Mouse (Mus musculus) myocyte (in vitro differentiated cells): Measurements from ENCODE around the gene Srarp.

Experiments used
- E2F4 ChIP-seq: IDR thresholded peaks from one replicate; pipeline ENCODE4 v1.6.1; 2011; ENCODE audit warnings: mild to moderate bottlenecking, control low read depth, moderate library complexity; ENCODE audit not compliant: insufficient read depth
- MAX ChIP-seq: IDR thresholded peaks from one replicate; pipeline ENCODE4 v1.6.1; 2011; ENCODE audit warnings: low read depth, mild to moderate bottlenecking, control low read depth
- MYOD1 ChIP-seq, 3 experiments: IDR thresholded peaks; one replicate each; pipeline ENCODE4 v1.6.1; 2011; ENCODE audit warnings: control low read depth in 2 of 3, low read depth in 2 of 3, mild to moderate bottlenecking in 2 of 3, moderate library complexity in 1 of 3; ENCODE audit not compliant: insufficient read length in 2 of 3, control insufficient read depth in 1 of 3
- MYOG ChIP-seq, 3 experiments: IDR thresholded peaks; one replicate each; pipeline ENCODE4 v1.6.1; 2011; ENCODE audit warnings: control low read depth in 2 of 3, low read depth in 2 of 3, mild to moderate bottlenecking in 2 of 3; ENCODE audit not compliant: insufficient read length in 2 of 3, control insufficient read depth in 1 of 3, insufficient read depth in 1 of 3
- POLR2A ChIP-seq: IDR thresholded peaks from one replicate; pipeline ENCODE4 v1.6.1; 2011; ENCODE audit warnings: low read depth, mild to moderate bottlenecking, control low read depth, moderate library complexity; ENCODE audit not compliant: insufficient read length
- POLR2AphosphoS2 ChIP-seq: IDR thresholded peaks from one replicate; pipeline ENCODE4 v1.6.1; 2011; ENCODE audit warnings: low read depth, control low read depth; ENCODE audit not compliant: insufficient read length
- SRF ChIP-seq: IDR thresholded peaks from one replicate; pipeline ENCODE4 v1.6.1; 2011; ENCODE audit warnings: low read depth; ENCODE audit not compliant: control insufficient read depth, insufficient read length
- TCF12 ChIP-seq: IDR thresholded peaks from one replicate; pipeline ENCODE4 v1.6.1; 2011; ENCODE audit warnings: mild to moderate bottlenecking, control low read depth; ENCODE audit not compliant: poor library complexity, insufficient read depth, severe bottlenecking
- TCF3 ChIP-seq: IDR thresholded peaks from one replicate; pipeline ENCODE4 v1.6.1; 2011; ENCODE audit warnings: low read depth, control low read depth; ENCODE audit not compliant: insufficient read length
- USF1 ChIP-seq: IDR thresholded peaks from one replicate; pipeline ENCODE4 v1.6.1; 2011; ENCODE audit warnings: low read depth, mild to moderate bottlenecking, control low read depth, moderate library complexity

GRCm38 (mm10) chr4:141439083-141439803, 3.3 kb upstream of the Srarp start:
- TF ChIP-seq MYOG (IDR thresholded peaks at IDR 0.05; ENCODE audit: control insufficient read depth in 1 of 3, insufficient read depth in 1 of 3, insufficient read length in 2 of 3, low read depth in 2 of 3) (no peak), POLR2A (no peak), POLR2AphosphoS2 (no peak), SRF (no peak), MAX (no peak), USF1 (no peak), E2F4 (no peak), TCF12 (no peak), MYOD1 (IDR thresholded peaks at IDR 0.05; ENCODE audit: control insufficient read depth in 1 of 3, insufficient read length in 2 of 3, low read depth in 2 of 3) (no peak), TCF3 (no peak)
